In the genomic region with DNA sequence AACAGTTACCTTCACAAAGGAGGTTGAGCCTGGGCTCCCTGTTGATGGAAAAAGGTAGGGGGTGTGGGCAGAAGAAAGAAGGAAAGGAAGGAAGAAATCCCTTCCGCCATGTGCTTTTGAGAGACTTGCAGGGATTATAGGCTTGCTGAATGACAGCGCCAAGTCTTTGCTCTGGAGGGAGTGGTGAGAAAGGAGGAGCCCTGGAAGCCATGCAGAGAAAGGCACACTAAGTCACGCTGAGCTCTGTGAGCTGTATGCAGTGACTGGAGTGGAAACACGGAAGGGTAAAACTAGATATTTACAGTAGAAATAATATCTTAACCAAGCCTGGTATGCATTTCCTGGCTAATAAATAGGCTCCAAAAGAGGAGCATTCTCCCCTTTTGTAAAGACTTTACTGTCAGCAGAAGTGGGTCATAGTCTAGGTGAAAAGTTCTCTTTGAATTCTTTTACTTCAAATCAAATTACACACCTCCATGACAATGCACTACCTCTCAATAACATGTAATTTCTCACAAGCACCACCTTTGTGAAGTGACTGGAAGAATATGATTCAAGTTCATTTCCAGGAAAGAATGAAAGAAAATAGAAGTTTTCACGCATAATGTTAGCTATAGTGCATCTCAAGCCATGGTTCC, we compare ENCODE assay signal across 28 mouse cellular contexts.
DNase-seq lines count a peak whose midpoint lies in the region; ATAC-seq lines count a peak whose summit lies in the region.
"Had no signal": no experiment of that assay in that cellular context is flagged by ENCODE, and none has a peak within 500 bp of the region (broad histone marks: within the 10 kb centered on the region; RNA-seq: fewer than 3 reads in every experiment).

No protein-coding gene starts in this region.

- no peak overlapping the region for H3K27ac ChIP-seq in midbrain, embryonic 11.5 days (ENCODE audit: low read depth, low read length)
- no peak overlapping the region for H3K27ac ChIP-seq in midbrain, embryonic 14.5 days (replicated peaks; ENCODE audit: low read depth, low read length)
- H3K27ac ChIP-seq in embryonic facial prominence, embryonic 12.5 days: no peak overlapping the region
- H3K27ac ChIP-seq in forebrain, embryonic 13.5 days: no peak overlapping the region
- H3K27ac ChIP-seq: gastrocnemius, adult 2 months; heart, embryonic 15.5 days; intestine, embryonic 15.5 days; limb, embryonic 10.5 days; liver, embryonic 15.5 days; macrophage; midbrain, embryonic 13.5 days; neural tube, embryonic 13.5 days; stomach, embryonic 15.5 days had no signal

- H3K4me3 ChIP-seq in midbrain, embryonic 11.5 days (ENCODE audit: low read depth, low read length): no peak overlapping the region
- no peak overlapping the region for H3K4me3 ChIP-seq in midbrain, embryonic 14.5 days (replicated peaks; ENCODE audit: low read depth, low read length)
- no peak overlapping the region for H3K4me3 ChIP-seq in embryonic facial prominence, embryonic 12.5 days
- no peak overlapping the region for H3K4me3 ChIP-seq in forebrain, embryonic 13.5 days
- H3K4me3 ChIP-seq: gastrocnemius, adult 2 months; heart, embryonic 15.5 days; intestine, embryonic 15.5 days; limb, embryonic 10.5 days; liver, embryonic 15.5 days; midbrain, embryonic 13.5 days; myocyte; neural tube, embryonic 13.5 days; stomach, embryonic 15.5 days had no signal

- no peaks in the 10 kb centered on the region for H3K36me3 ChIP-seq in midbrain, embryonic 11.5 days (ENCODE audit: control insufficient read depth, insufficient read depth, low read length)
- no peaks in the 10 kb centered on the region for H3K36me3 ChIP-seq in midbrain, embryonic 14.5 days (ENCODE audit: control insufficient read depth, insufficient read depth, low read length)
- H3K36me3 ChIP-seq in embryonic facial prominence, embryonic 12.5 days: no peaks in the 10 kb centered on the region
- H3K36me3 ChIP-seq in forebrain, embryonic 13.5 days (ENCODE audit: poor library complexity, severe bottlenecking): no peaks in the 10 kb centered on the region
- H3K36me3 ChIP-seq: heart, embryonic 15.5 days; intestine, embryonic 15.5 days; limb, embryonic 10.5 days; liver, embryonic 15.5 days; midbrain, embryonic 13.5 days; neural tube, embryonic 13.5 days; stomach, embryonic 15.5 days had no signal

- WGBS in midbrain, embryonic 11.5 days: 38% methylated on average over 5 of the region's 5 CpGs
- WGBS in midbrain, embryonic 14.5 days: 30% methylated on average over 5 of the region's 5 CpGs
- WGBS in embryonic facial prominence, embryonic 12.5 days: 66% methylated on average over 5 of the region's 5 CpGs
- WGBS in forebrain, embryonic 13.5 days: 7% methylated on average over 5 of the region's 5 CpGs

- H3K4me2 ChIP-seq in midbrain, embryonic 11.5 days: no peak overlapping the region
- H3K4me2 ChIP-seq in midbrain, embryonic 14.5 days (ENCODE audit: low read length): no peak overlapping the region
- no peak overlapping the region for H3K4me2 ChIP-seq in embryonic facial prominence, embryonic 12.5 days (replicated peaks)
- no peak overlapping the region for H3K4me2 ChIP-seq in forebrain, embryonic 13.5 days
- H3K4me2 ChIP-seq: heart, embryonic 15.5 days; intestine, embryonic 15.5 days; liver, embryonic 15.5 days; midbrain, embryonic 13.5 days; neural tube, embryonic 13.5 days; stomach, embryonic 15.5 days had no signal

- no peak overlapping the region for H3K9ac ChIP-seq in midbrain, embryonic 11.5 days (ENCODE audit: low read length)
- no peak overlapping the region for H3K9ac ChIP-seq in midbrain, embryonic 14.5 days (replicated peaks; ENCODE audit: low read length)
- no peak overlapping the region for H3K9ac ChIP-seq in embryonic facial prominence, embryonic 12.5 days
- H3K9ac ChIP-seq in forebrain, embryonic 13.5 days: no peak overlapping the region
- H3K9ac ChIP-seq: heart, embryonic 15.5 days; intestine, embryonic 15.5 days; liver, embryonic 15.5 days; midbrain, embryonic 13.5 days; neural tube, embryonic 13.5 days; stomach, embryonic 15.5 days had no signal

- ATAC-seq in midbrain, embryonic 11.5 days (ENCODE audit: low FRiP score): peak; percentile 75
- no peak for ATAC-seq in midbrain, embryonic 14.5 days (ENCODE audit: low FRiP score, low TSS enrichment)
- 0 out of 2 replicates have a peak, but pooled peaks have one; percentile 52 for ATAC-seq in embryonic facial prominence, embryonic 12.5 days (ENCODE audit: insufficient number of reproducible peaks, insufficient read depth, low FRiP score, low TSS enrichment)
- peak; percentile 85 for ATAC-seq in forebrain, embryonic 13.5 days
- no peak for ATAC-seq in megakaryocyte progenitor cell, adult 5-6 weeks (replicated peaks; ENCODE audit: poor library complexity)
- ATAC-seq: hindbrain, embryonic 16.5 days; lung, postnatal 0 days had no signal

- no peak for DNase-seq in midbrain, embryonic 11.5 days (ENCODE audit: low spot score, missing footprints)
- DNase-seq in midbrain, embryonic 14.5 days: no peak
- DNase-seq in right cerebral cortex, postnatal 14 days: no peak
- DNase-seq in left cerebral cortex, adult 9 months (ENCODE audit: low spot score in 2 of 2): no peak
- DNase-seq: adrenal gland, postnatal 10 days; cerebellum, adult 8-10 months; gastrocnemius, adult 2 months; heart, postnatal 4 days; kidney, adult 8-10 months; kidney, postnatal 10 days; liver; right cerebral cortex, adult 18-20 months; thymus, adult 18-20 months; thymus, postnatal 36 days had no signal

- H3K4me1 ChIP-seq in midbrain, embryonic 11.5 days (ENCODE audit: control insufficient read depth, insufficient read depth, low read length): no peaks in the 10 kb centered on the region
- H3K4me1 ChIP-seq in midbrain, embryonic 14.5 days (ENCODE audit: control insufficient read depth, insufficient read depth, low read length): no peaks in the 10 kb centered on the region
- no peaks in the 10 kb centered on the region for H3K4me1 ChIP-seq in embryonic facial prominence, embryonic 12.5 days
- peaks cover 10% of the 10 kb centered on the region; the same call in 1 of the 2 replicates for H3K4me1 ChIP-seq in forebrain, embryonic 13.5 days
- H3K4me1 ChIP-seq: heart, embryonic 15.5 days; intestine, embryonic 15.5 days; limb, embryonic 10.5 days; liver, embryonic 15.5 days; midbrain, embryonic 13.5 days; neural tube, embryonic 13.5 days; stomach, embryonic 15.5 days had no signal

- H3K27me3 ChIP-seq in midbrain, embryonic 11.5 days (ENCODE audit: control insufficient read depth, insufficient read depth, low read length): no peaks in the 10 kb centered on the region
- no peaks in the 10 kb centered on the region for H3K27me3 ChIP-seq in midbrain, embryonic 14.5 days (ENCODE audit: control insufficient read depth, insufficient read depth, low read length)
- H3K27me3 ChIP-seq in embryonic facial prominence, embryonic 12.5 days: no peaks in the 10 kb centered on the region
- H3K27me3 ChIP-seq in forebrain, embryonic 13.5 days: no peaks in the 10 kb centered on the region
- H3K27me3 ChIP-seq: heart, embryonic 15.5 days; intestine, embryonic 15.5 days; liver, embryonic 15.5 days; midbrain, embryonic 13.5 days; neural tube, embryonic 13.5 days; stomach, embryonic 15.5 days had no signal

- H3K9me3 ChIP-seq in midbrain, embryonic 11.5 days (ENCODE audit: control insufficient read depth, low read length): no peaks in the 10 kb centered on the region
- H3K9me3 ChIP-seq in midbrain, embryonic 14.5 days (ENCODE audit: control insufficient read depth, low read length): no peaks in the 10 kb centered on the region
- H3K9me3 ChIP-seq in embryonic facial prominence, embryonic 12.5 days: no peaks in the 10 kb centered on the region
- H3K9me3 ChIP-seq in forebrain, embryonic 13.5 days (replicated peaks): no peaks in the 10 kb centered on the region
- H3K9me3 ChIP-seq: heart, embryonic 15.5 days; intestine, embryonic 15.5 days; limb, embryonic 10.5 days; liver, embryonic 15.5 days; midbrain, embryonic 13.5 days; neural tube, embryonic 13.5 days; stomach, embryonic 15.5 days had no signal

Comparison
In these comparisons a context has a peak if more than half of its experiments do, and no peak if none do; other contexts are left out.
1. ATAC-seq: peak in midbrain, embryonic 11.5 days (single experiment), embryonic facial prominence, embryonic 12.5 days (single experiment) and forebrain, embryonic 13.5 days (single experiment); none in midbrain, embryonic 14.5 days (single experiment) and megakaryocyte progenitor cell, adult 5-6 weeks (single experiment).